ENCODE assay signal across 8 mouse cellular contexts in genomic region chr11:74897678-74898516, GRCm38 (mm10). TPM values are rescaled to one million over a fixed set of nuclear protein-coding genes. Genes with fewer than 3 reads are reported as not detected.
DNase-seq lines count a peak whose midpoint lies in the region; ATAC-seq and TF ChIP-seq lines count a peak whose summit lies in the region.

TSS of gene Tsr1 (plus strand) at chr11:74898071.

- no peak; the same call in 1 of the 2 replicates for TF ChIP-seq CTCF in liver, embryonic 14.5 days (IDR thresholded peaks at IDR 0.05; ENCODE audit: low read depth)
- TF ChIP-seq CTCF in stomach, postnatal 0 days (IDR thresholded peaks at IDR 0.05; ENCODE audit: low read depth): peak; percentile 23; the same call in 1 of the 2 replicates

- TF ChIP-seq EP300 in liver, embryonic 14.5 days (IDR thresholded peaks at IDR 0.05; ENCODE audit: low read depth): no peak
- TF ChIP-seq EP300 in stomach, postnatal 0 days (optimal IDR thresholded peaks at IDR 0.05): no peak

- DNase-seq in CD4-positive, CD25-positive, alpha-beta regulatory T cell, adult 2 months (ENCODE audit: low read depth, low spot score): peak; percentile 92
- DNase-seq in brain, embryonic 18.5 days (ENCODE audit: low read depth, low spot score): peak; percentile 80
- DNase-seq in kidney, postnatal 10 days: peak; percentile 95
- peak; percentile 79 to 86 (median 85) for DNase-seq in liver, embryonic 14.5 days (ENCODE audit: low read depth in 3 of 3, low spot score in 3 of 3)
- peak; percentile 92 for DNase-seq in neural tube, embryonic 11.5 days (ENCODE audit: low spot score)
- DNase-seq in stomach, postnatal 0 days (ENCODE audit: low spot score): peak; percentile 93

- under 1% methylated on average over 54 of the region's 54 CpGs for WGBS in heart, embryonic 13.5 days
- under 1% methylated on average over 54 of the region's 54 CpGs for WGBS in liver, embryonic 14.5 days (ENCODE audit: insufficient replicate concordance)
- WGBS in neural tube, embryonic 11.5 days: under 1% methylated on average over 54 of the region's 54 CpGs
- under 1% methylated on average over 54 of the region's 54 CpGs for WGBS in stomach, postnatal 0 days

- ATAC-seq in erythroid progenitor cell, adult 5-6 weeks (replicated peaks; ENCODE audit: low FRiP score, poor library complexity, severe bottlenecking): peak; percentile 91
- peak; percentile 57 for ATAC-seq in heart, embryonic 13.5 days (ENCODE audit: extremely low read depth, insufficient number of reproducible peaks, low FRiP score, low TSS enrichment)
- peak; percentile 79 for ATAC-seq in liver, embryonic 14.5 days (ENCODE audit: insufficient read depth)
- peak; percentile 82 for ATAC-seq in neural tube, embryonic 11.5 days (ENCODE audit: insufficient read depth, low FRiP score, low TSS enrichment)
- peak; percentile 85 for ATAC-seq in stomach, postnatal 0 days (ENCODE audit: low FRiP score, low TSS enrichment)

- H3K27ac ChIP-seq in heart, embryonic 13.5 days (replicated peaks): peak within 1 kb of the TSS; percentile 85
- H3K27ac ChIP-seq in liver, embryonic 14.5 days: peak within 1 kb of the TSS; percentile 66
- peak within 1 kb of the TSS; percentile 84 for H3K27ac ChIP-seq in neural tube, embryonic 11.5 days (ENCODE audit: low read depth, low read length)
- H3K27ac ChIP-seq in stomach, postnatal 0 days (replicated peaks): peak within 1 kb of the TSS; percentile 89

- peak within 1 kb of the TSS; percentile 82 for H3K4me3 ChIP-seq in heart, embryonic 13.5 days
- H3K4me3 ChIP-seq in liver, embryonic 14.5 days (ENCODE audit: insufficient read depth in 1 of 2, low read depth in 2 of 2, low read length in 2 of 2): peak within 1 kb of the TSS; percentile 89 to 92
- H3K4me3 ChIP-seq in neural tube, embryonic 11.5 days (ENCODE audit: low read depth, low read length): peak within 1 kb of the TSS; percentile 77
- peak within 1 kb of the TSS; percentile 83 for H3K4me3 ChIP-seq in stomach, postnatal 0 days (ENCODE audit: low read depth, low read length)

- H3K4me2 ChIP-seq in heart, embryonic 13.5 days: peak within 1 kb of the TSS; percentile 88
- H3K4me2 ChIP-seq in liver, embryonic 14.5 days (ENCODE audit: low read depth): peak within 1 kb of the TSS; percentile 73
- H3K4me2 ChIP-seq in neural tube, embryonic 11.5 days (ENCODE audit: low read depth): peak within 1 kb of the TSS; percentile 64
- H3K4me2 ChIP-seq in stomach, postnatal 0 days (replicated peaks; ENCODE audit: low read depth): peak within 1 kb of the TSS; percentile 97

- peak within 1 kb of the TSS; percentile 93 for H3K9ac ChIP-seq in heart, embryonic 13.5 days
- H3K9ac ChIP-seq in liver, embryonic 14.5 days (replicated peaks): peak within 1 kb of the TSS; percentile 90
- H3K9ac ChIP-seq in neural tube, embryonic 11.5 days (ENCODE audit: low read length): peak within 1 kb of the TSS; percentile 81
- H3K9ac ChIP-seq in stomach, postnatal 0 days (ENCODE audit: low read length): peak within 1 kb of the TSS; percentile 81

- peaks cover 36% of the 10 kb centered on the region for H3K36me3 ChIP-seq in heart, embryonic 13.5 days
- peaks cover 33% of the 10 kb centered on the region for H3K36me3 ChIP-seq in liver, embryonic 14.5 days (replicated peaks; ENCODE audit: control insufficient read depth, insufficient read depth, low read depth)
- peaks cover 7% of the 10 kb centered on the region; the same call in 1 of the 2 replicates for H3K36me3 ChIP-seq in neural tube, embryonic 11.5 days (ENCODE audit: control insufficient read depth, insufficient read depth, low read length)
- H3K36me3 ChIP-seq in stomach, postnatal 0 days (ENCODE audit: control insufficient read depth, insufficient read depth, low read length): peaks cover 8% of the 10 kb centered on the region

- no peaks in the 10 kb centered on the region for H3K9me3 ChIP-seq in heart, embryonic 13.5 days
- H3K9me3 ChIP-seq in liver, embryonic 14.5 days (ENCODE audit: control insufficient read depth, low read length): no peaks in the 10 kb centered on the region
- no peaks in the 10 kb centered on the region for H3K9me3 ChIP-seq in neural tube, embryonic 11.5 days (ENCODE audit: control insufficient read depth, low read length)
- H3K9me3 ChIP-seq in stomach, postnatal 0 days (ENCODE audit: control insufficient read depth, low read length): no peaks in the 10 kb centered on the region

- no peaks in the 10 kb centered on the region for H3K27me3 ChIP-seq in heart, embryonic 13.5 days (replicated peaks)
- no peaks in the 10 kb centered on the region for H3K27me3 ChIP-seq in liver, embryonic 14.5 days (ENCODE audit: control insufficient read depth, insufficient read depth, low read length)
- H3K27me3 ChIP-seq in neural tube, embryonic 11.5 days (ENCODE audit: control insufficient read depth, insufficient read depth, low read length): no peaks in the 10 kb centered on the region
- H3K27me3 ChIP-seq in stomach, postnatal 0 days (ENCODE audit: control insufficient read depth, insufficient read depth, low read length): no peaks in the 10 kb centered on the region

- H3K4me1 ChIP-seq in heart, embryonic 13.5 days: peaks cover 34% of the 10 kb centered on the region
- peaks cover 0 to 8% of the 10 kb centered on the region in 2 experiments; a peak in 3 of 4 replicates for H3K4me1 ChIP-seq in liver, embryonic 14.5 days (replicated peaks; ENCODE audit: control insufficient read depth in 2 of 2, insufficient read depth in 2 of 2, low read length in 1 of 2)
- H3K4me1 ChIP-seq in neural tube, embryonic 11.5 days (ENCODE audit: control insufficient read depth, insufficient read depth, low read length): no peaks in the 10 kb centered on the region; the same call in 1 of the 2 replicates
- H3K4me1 ChIP-seq in stomach, postnatal 0 days (replicated peaks; ENCODE audit: control insufficient read depth, insufficient read depth): no peaks in the 10 kb centered on the region; the same call in 1 of the 2 replicates

RNA-seq across cellular contexts. Expression of gene Tsr1, which starts in this region (rescaled TPM):
- total RNA-seq in erythroid progenitor cell, adult 5-6 weeks (2015; ENCODE audit: low replicate concordance): 4.7 and 11.7 TPM in 2 replicates
- 8.1 and 11.7 TPM in 2 replicates for total RNA-seq in erythroid progenitor cell, adult 5-6 weeks (2017; ENCODE audit: low replicate concordance)
- polyA plus RNA-seq in heart, embryonic 13.5 days (2015; fragmentation: Nextera tagmentation; extraction: Ambion mirVana): 26.5 and 27.4 TPM in 2 replicates
- polyA plus RNA-seq in liver, embryonic 14.5 days (2012; rRNA removed): 13.4 and 17.9 TPM in 2 replicates
- 26.3 and 29.4 TPM in 2 replicates for polyA plus RNA-seq in liver, embryonic 14.5 days (2014; fragmentation: Nextera tagmentation; extraction: Ambion mirVana)
- 49.6 and 50.0 TPM in 2 replicates for polyA plus RNA-seq in neural tube, embryonic 11.5 days (2014; fragmentation: Nextera tagmentation; extraction: Ambion mirVana)
- polyA plus RNA-seq in stomach, postnatal 0 days (2015; fragmentation: Nextera tagmentation; extraction: Ambion mirVana): 22.3 and 22.5 TPM in 2 replicates

Comparison
In these comparisons a context has a peak if more than half of its experiments do, and no peak if none do; other contexts are left out.
1. Peak in every context shown above with its lines: DNase-seq, ATAC-seq, H3K4me3 ChIP-seq and H3K27ac ChIP-seq.